Mouse (Mus musculus): ENCODE measurements around the gene Zfp652. TPM values are rescaled to one million over a fixed set of nuclear protein-coding genes. Genes with fewer than 3 reads are reported as not detected.
"Not testable (repeated sequence)": the region's sequence is repeated elsewhere in the genome, so short reads cannot be mapped to it uniquely, and the experiment has no call there.

Zfp652 gene
- polyA plus RNA-seq, 1 experiment from 2014 or later, result 28.2 TPM

- no peaks in the 10 kb centered on the region for H3K4me1 ChIP-seq
- no peaks in the 10 kb centered on the region for H3K9me3 ChIP-seq
- WGBS, result 77% methylated on average over 4 of the region's 4 CpGs
- no peak overlapping the region for H3K9ac ChIP-seq (replicated peaks)
- ATAC-seq (ENCODE audit: low FRiP score, low read depth), result no peak
- H3K4me2 ChIP-seq (replicated peaks), result no peak overlapping the region
- H3K36me3 ChIP-seq, result peaks cover 20% of the 10 kb centered on the region
- H3K4me3 ChIP-seq, result no peak overlapping the region
- no peaks in the 10 kb centered on the region for H3K27me3 ChIP-seq
- no peak overlapping the region for H3K27ac ChIP-seq (replicated peaks)
Observed at GRCm38 (mm10) chr11:95746821-95747220, 34.3 kb downstream of the Zfp652 start.

GRCm38 (mm10) chr11:95748331-95748730, 35.9 kb downstream of the Zfp652 start:
- no peak for ATAC-seq (ENCODE audit: low FRiP score, low read depth)
- 90% methylated on average over 5 of the region's 5 CpGs for WGBS
- no peaks in the 10 kb centered on the region for H3K4me1 ChIP-seq
- no peak overlapping the region for H3K9ac ChIP-seq (replicated peaks)
- H3K4me3 ChIP-seq, result no peak overlapping the region
- H3K27me3 ChIP-seq, result no peaks in the 10 kb centered on the region
- peaks cover 23% of the 10 kb centered on the region for H3K36me3 ChIP-seq
- no peak overlapping the region for H3K4me2 ChIP-seq (replicated peaks)
- H3K9me3 ChIP-seq, result no peaks in the 10 kb centered on the region
- no peak overlapping the region for H3K27ac ChIP-seq (replicated peaks)

DNA sequence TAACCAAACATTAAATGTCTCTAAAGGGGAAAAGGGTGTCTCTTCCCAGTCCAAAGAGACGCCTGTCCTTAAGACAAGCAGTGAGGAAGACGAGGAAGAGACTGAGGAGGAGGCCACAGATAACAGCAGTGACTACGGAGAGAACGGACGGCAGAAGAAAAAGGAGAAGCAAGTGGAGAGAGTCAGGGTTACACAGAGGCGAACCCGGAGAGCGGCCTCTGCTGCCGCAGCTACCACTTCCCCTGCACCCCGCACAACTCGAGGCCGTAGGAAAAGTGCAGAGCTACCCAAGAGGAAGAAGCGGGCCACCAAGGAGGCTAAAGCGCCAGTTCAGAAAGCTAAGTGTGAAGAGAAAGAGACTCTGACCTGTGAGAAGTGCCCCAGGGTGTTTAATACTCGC, 37.1 kb downstream of the Zfp652 start:
- Histone ChIP-seq H3K4me3 (no peak overlapping the region), H3K4me1 (no peaks in the 10 kb centered on the region), H3K4me2 (replicated peaks) (no peak overlapping the region), H3K36me3 (peaks cover 35% of the 10 kb centered on the region), H3K9ac (replicated peaks) (no peak overlapping the region), H3K27ac (replicated peaks) (no peak overlapping the region), H3K9me3 (no peaks in the 10 kb centered on the region), H3K27me3 (no peaks in the 10 kb centered on the region)
- 85% methylated on average over 15 of the region's 15 CpGs for WGBS
- no peak for ATAC-seq (ENCODE audit: low FRiP score, low read depth)

GRCm38 (mm10) chr11:95750995-95751394, 38.5 kb downstream of the Zfp652 start:
- Histone ChIP-seq H3K27me3 (no peaks in the 10 kb centered on the region), H3K4me1 (no peaks in the 10 kb centered on the region), H3K4me3 (no peak overlapping the region), H3K9me3 (no peaks in the 10 kb centered on the region), H3K36me3 (peaks cover 48% of the 10 kb centered on the region), H3K4me2 (replicated peaks) (no peak overlapping the region), H3K27ac (replicated peaks) (no peak overlapping the region), H3K9ac (replicated peaks) (no peak overlapping the region)
- no peak for ATAC-seq (ENCODE audit: low FRiP score, low read depth)
- 20% methylated on average over 1 of the region's 1 CpGs for WGBS

DNA sequence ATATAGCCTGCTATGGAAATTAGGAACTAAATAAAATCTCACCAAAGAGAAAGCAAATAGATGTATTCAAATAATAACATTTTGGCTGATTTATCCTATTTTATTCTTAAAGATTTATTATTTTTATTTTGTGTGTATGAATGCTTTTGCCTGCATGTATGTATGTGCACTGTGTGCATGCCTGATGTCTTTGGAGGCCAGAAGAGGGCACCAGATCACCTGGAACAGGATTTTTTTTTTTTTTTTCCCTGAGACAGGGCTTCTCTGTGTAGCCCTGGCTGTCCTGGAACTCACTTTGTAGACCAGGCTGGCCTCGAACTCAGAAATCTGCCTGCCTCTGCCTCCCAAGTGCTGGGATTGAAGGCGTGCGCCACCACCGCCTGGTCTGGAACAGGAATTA, 42.7 kb downstream of the Zfp652 start:
- not testable (repeated sequence) for H3K9ac ChIP-seq (replicated peaks); H3K27me3 ChIP-seq; H3K4me1 ChIP-seq; H3K9me3 ChIP-seq; H3K4me2 ChIP-seq (replicated peaks); ATAC-seq (ENCODE audit: low FRiP score, low read depth); H3K27ac ChIP-seq (replicated peaks); H3K4me3 ChIP-seq
- 98% methylated on average over 4 of the region's 4 CpGs for WGBS
- H3K36me3 ChIP-seq, result peaks cover 48% of the 10 kb centered on the region

DNA sequence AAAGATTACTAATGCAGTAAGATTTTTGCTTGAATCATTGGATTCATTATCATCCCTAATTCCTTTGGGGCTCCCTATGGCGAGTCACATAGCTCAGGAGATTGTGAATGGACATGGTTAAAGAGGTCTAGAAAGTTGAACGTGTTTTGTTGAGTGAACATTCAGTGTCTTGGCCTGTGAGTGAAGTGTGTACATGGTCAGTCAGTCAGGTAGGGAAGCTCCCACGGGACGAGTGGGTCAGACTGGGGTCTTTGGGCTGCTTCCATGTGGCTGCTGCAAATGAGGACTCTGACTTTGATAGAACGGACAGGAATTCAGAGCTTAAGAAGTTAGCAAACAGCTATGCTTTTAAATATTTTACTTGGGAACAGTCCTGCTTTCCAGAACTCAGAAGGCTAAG, 48.0 kb downstream of the Zfp652 start:
- Histone ChIP-seq H3K9ac (replicated peaks) (no peak overlapping the region), H3K36me3 (peaks cover 38% of the 10 kb centered on the region), H3K27me3 (no peaks in the 10 kb centered on the region), H3K27ac (replicated peaks) (no peak overlapping the region), H3K4me1 (no peaks in the 10 kb centered on the region), H3K4me3 (no peak overlapping the region), H3K9me3 (no peaks in the 10 kb centered on the region), H3K4me2 (replicated peaks) (no peak overlapping the region)
- WGBS, result 92% methylated on average over 5 of the region's 5 CpGs
- no peak for ATAC-seq (ENCODE audit: low FRiP score, low read depth)

- Histone ChIP-seq H3K4me2 (replicated peaks) (no peak overlapping the region), H3K9me3 (no peaks in the 10 kb centered on the region), H3K4me1 (no peaks in the 10 kb centered on the region), H3K36me3 (peaks cover 25% of the 10 kb centered on the region), H3K9ac (replicated peaks) (no peak overlapping the region), H3K27ac (replicated peaks) (no peak overlapping the region), H3K4me3 (no peak overlapping the region), H3K27me3 (no peaks in the 10 kb centered on the region)
- 95% methylated on average over 4 of the region's 4 CpGs for WGBS
- no peak for ATAC-seq (ENCODE audit: low FRiP score, low read depth)
Observed at GRCm38 (mm10) chr11:95762996-95763395, 50.5 kb downstream of the Zfp652 start.

DNA sequence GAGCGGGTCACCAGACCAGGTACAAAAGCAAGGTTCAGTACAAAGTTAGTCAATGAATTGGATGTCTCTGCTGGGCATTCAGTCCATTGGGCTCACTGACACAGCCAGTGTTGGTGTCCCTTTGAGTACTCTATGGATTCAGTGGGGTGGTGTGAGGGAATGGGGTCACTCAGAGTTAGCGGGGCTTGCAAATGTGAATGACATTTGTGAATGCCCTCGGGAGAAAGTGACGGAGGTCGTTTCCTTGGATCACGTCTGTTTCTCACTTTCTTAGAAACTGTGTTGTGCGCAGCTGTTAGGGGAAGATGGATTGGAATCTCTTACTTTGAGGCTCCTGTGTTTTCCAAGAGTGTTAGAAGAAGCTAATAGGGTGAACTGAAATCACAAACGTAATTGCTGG, 52.3 kb downstream of the Zfp652 start:
- H3K9me3 ChIP-seq, result no peaks in the 10 kb centered on the region
- H3K4me2 ChIP-seq (replicated peaks), result no peak overlapping the region
- H3K9ac ChIP-seq (replicated peaks), result no peak overlapping the region
- no peak overlapping the region for H3K27ac ChIP-seq (replicated peaks)
- H3K4me3 ChIP-seq, result no peak overlapping the region
- no peaks in the 10 kb centered on the region for H3K4me1 ChIP-seq
- no peak for ATAC-seq (ENCODE audit: low FRiP score, low read depth)
- no peaks in the 10 kb centered on the region for H3K27me3 ChIP-seq
- H3K36me3 ChIP-seq, result peaks cover 31% of the 10 kb centered on the region
- WGBS, result 71% methylated on average over 8 of the region's 8 CpGs

DNA sequence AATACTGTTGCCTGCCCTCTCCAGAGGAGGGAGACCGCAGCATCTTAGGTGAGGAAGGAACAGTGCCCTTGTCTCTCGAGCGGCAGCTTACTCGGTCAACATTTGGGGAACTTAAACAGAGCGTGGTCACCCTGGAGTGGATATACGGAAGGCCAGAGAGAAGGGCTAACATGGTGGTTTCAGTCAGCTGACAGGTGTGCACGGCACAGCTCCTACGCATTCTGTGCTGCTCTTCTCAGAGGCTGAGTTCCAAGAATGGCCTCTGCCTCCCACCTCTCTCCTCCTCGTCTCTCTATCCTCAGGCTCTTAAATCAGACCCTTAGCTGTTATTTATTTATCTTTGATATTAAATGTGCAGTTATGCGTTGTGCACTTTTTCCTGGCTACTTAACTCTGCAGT, 52.9 kb downstream of the Zfp652 start:
- no peaks in the 10 kb centered on the region for H3K4me1 ChIP-seq
- no peak overlapping the region for H3K27ac ChIP-seq (replicated peaks)
- no peak overlapping the region for H3K9ac ChIP-seq (replicated peaks)
- no peak overlapping the region for H3K4me3 ChIP-seq
- 88% methylated on average over 10 of the region's 10 CpGs for WGBS
- H3K27me3 ChIP-seq, result no peaks in the 10 kb centered on the region
- H3K36me3 ChIP-seq, result peaks cover 37% of the 10 kb centered on the region
- no peak overlapping the region for H3K4me2 ChIP-seq (replicated peaks)
- H3K9me3 ChIP-seq, result no peaks in the 10 kb centered on the region
- ATAC-seq (ENCODE audit: low FRiP score, low read depth), result no peak

GRCm38 (mm10) chr11:95768244-95768643, 55.8 kb downstream of the Zfp652 start:
- no peak for ATAC-seq (ENCODE audit: low FRiP score, low read depth)
- no peak overlapping the region for H3K4me2 ChIP-seq (replicated peaks)
- H3K9ac ChIP-seq (replicated peaks), result no peak overlapping the region
- H3K27me3 ChIP-seq, result no peaks in the 10 kb centered on the region
- H3K36me3 ChIP-seq, result peaks cover 38% of the 10 kb centered on the region
- no peak overlapping the region for H3K4me3 ChIP-seq
- H3K9me3 ChIP-seq, result no peaks in the 10 kb centered on the region
- no peak overlapping the region for H3K27ac ChIP-seq (replicated peaks)
- 89% methylated on average over 6 of the region's 6 CpGs for WGBS
- H3K4me1 ChIP-seq, result no peaks in the 10 kb centered on the region

GRCm38 (mm10) chr11:95769208-95769607, 56.7 kb downstream of the Zfp652 start:
- ATAC-seq (ENCODE audit: low FRiP score, low read depth), result no peak
- WGBS, result 92% methylated on average over 10 of the region's 10 CpGs
- H3K36me3 ChIP-seq, result peaks cover 28% of the 10 kb centered on the region
- no peak overlapping the region for H3K4me2 ChIP-seq (replicated peaks)
- no peaks in the 10 kb centered on the region for H3K4me1 ChIP-seq
- no peak overlapping the region for H3K9ac ChIP-seq (replicated peaks)
- no peaks in the 10 kb centered on the region for H3K9me3 ChIP-seq
- H3K27ac ChIP-seq (replicated peaks), result no peak overlapping the region
- no peaks in the 10 kb centered on the region for H3K27me3 ChIP-seq
- no peak overlapping the region for H3K4me3 ChIP-seq

DNA sequence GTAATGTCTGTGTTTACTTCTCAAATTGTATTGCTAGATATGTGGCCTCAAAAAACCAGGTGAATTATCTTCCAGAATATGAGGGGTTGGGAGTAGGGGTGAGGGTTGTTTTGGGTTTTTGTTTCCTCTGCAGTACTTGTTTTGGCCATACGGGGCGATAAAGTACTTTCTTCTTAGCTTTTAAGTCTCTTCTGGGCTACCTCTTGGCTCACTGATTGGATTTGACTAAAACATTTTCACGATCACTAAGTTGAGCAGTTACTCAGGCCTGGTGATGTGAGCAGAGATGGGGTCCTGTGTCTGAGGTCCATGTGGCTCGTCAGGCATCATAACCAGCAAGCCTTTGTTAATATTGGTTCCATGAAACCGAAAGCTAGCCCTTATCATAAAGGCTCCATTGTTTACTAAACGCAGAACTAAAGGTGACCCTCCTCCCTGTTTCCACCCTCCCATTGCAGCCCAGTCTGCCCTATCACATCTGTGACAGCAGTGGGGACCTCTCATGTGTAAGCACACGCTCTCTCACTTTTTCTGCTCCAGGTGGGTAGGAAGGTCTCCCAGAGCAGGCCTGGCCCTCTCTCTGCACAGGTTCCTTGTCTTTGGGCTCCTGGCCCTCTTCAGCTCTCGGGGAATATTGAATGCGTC, 58.4 kb downstream of the Zfp652 start:
- no peak for ATAC-seq (ENCODE audit: low FRiP score, low read depth)
- H3K9me3 ChIP-seq, result no peaks in the 10 kb centered on the region
- H3K4me2 ChIP-seq (replicated peaks), result no peak overlapping the region
- no peak overlapping the region for H3K9ac ChIP-seq (replicated peaks)
- H3K4me3 ChIP-seq, result no peak overlapping the region
- 69% methylated on average over 9 of the region's 9 CpGs for WGBS
- no peaks in the 10 kb centered on the region for H3K27me3 ChIP-seq
- H3K4me1 ChIP-seq, result no peaks in the 10 kb centered on the region
- no peak overlapping the region for H3K27ac ChIP-seq (replicated peaks)
- H3K36me3 ChIP-seq, result peaks cover 19% of the 10 kb centered on the region

DNA sequence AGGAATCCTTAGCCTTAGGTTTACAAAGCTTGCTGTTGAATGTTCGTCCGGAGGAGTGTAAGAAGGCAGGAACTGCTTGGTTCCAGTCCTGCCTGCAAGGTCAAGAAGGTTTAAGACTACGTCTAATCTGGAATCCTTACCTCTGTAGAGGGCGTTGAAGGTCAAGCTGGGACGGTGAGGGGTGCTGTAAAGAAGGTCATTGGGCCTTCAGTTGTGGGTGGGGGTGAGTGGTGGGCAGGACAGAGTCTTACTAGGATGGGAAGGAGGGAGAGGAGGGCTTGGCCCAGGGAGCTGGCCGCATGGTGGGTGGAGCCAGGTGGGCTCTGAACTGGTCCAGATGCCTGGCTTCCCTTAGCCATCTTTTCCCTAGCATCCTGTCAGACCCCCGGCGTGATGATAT, 59.2 kb downstream of the Zfp652 start:
- 89% methylated on average over 8 of the region's 8 CpGs for WGBS
- Histone ChIP-seq H3K4me3 (no peak overlapping the region), H3K27ac (replicated peaks) (no peak overlapping the region), H3K4me1 (no peaks in the 10 kb centered on the region), H3K36me3 (peaks cover 19% of the 10 kb centered on the region), H3K9me3 (no peaks in the 10 kb centered on the region), H3K4me2 (replicated peaks) (no peak overlapping the region), H3K27me3 (no peaks in the 10 kb centered on the region), H3K9ac (replicated peaks) (no peak overlapping the region)
- no peak for ATAC-seq (ENCODE audit: low FRiP score, low read depth)
